In the genomic region with DNA sequence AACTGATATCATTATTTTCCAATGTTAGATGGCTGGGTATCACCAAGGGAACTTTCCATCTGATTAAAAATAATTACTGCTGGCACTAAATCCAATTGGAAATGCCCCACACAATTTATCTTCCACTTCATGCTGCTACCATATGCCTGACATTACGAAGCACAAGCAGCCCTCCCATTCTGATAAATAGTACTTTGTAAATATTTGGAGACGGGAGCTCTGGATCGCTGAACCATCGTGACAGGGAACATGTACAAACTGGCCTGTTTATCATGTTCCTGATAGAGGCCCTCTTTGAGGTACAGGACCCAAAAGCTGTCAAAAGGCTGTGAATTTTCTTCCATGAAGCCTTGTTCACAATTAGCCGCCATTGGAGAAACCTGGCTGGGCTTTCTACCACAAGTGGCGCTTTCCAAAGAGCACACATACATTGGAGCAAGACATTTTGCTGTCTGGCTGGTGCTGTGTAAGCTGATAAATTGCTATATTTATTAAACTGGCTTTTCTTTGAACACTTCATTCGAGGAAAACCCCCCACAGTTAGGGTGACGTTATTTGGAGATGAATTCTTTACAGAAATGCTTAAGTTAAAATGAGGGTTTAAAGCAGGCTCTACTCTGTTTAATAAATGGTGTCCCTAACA, we compare ENCODE assay signal across 18 mouse cellular contexts.
DNase-seq lines count a peak whose midpoint lies in the region; ATAC-seq and TF ChIP-seq lines count a peak whose summit lies in the region.
"Had no signal": no experiment of that assay in that cellular context is flagged by ENCODE, and none has a peak within 500 bp of the region (broad histone marks: within the 10 kb centered on the region; RNA-seq: fewer than 3 reads in every experiment).

No protein-coding gene starts in this region.

- H3K4me2 ChIP-seq in forebrain, embryonic 15.5 days (replicated peaks): no peak overlapping the region
- H3K4me2 ChIP-seq in forebrain, embryonic 11.5 days (ENCODE audit: low read depth, low read length, severe bottlenecking): no peak overlapping the region
- H3K4me2 ChIP-seq in intestine, embryonic 16.5 days (ENCODE audit: low read depth, low read length): no peak overlapping the region
- H3K4me2 ChIP-seq in intestine, embryonic 15.5 days (replicated peaks): no peak overlapping the region
- H3K4me2 ChIP-seq in midbrain, postnatal 0 days (ENCODE audit: low read depth, low read length, poor library complexity, severe bottlenecking): no peak overlapping the region
- H3K4me2 ChIP-seq: heart, embryonic 12.5 days; liver, embryonic 13.5 days; neural tube, embryonic 13.5 days had no signal

- no peaks in the 10 kb centered on the region for H3K4me1 ChIP-seq in forebrain, embryonic 15.5 days
- H3K4me1 ChIP-seq in forebrain, embryonic 11.5 days (replicated peaks; ENCODE audit: control insufficient read depth, insufficient read depth, low read length): no peaks in the 10 kb centered on the region
- H3K4me1 ChIP-seq in intestine, embryonic 16.5 days (ENCODE audit: control insufficient read depth, insufficient read depth, low read length): no peaks in the 10 kb centered on the region
- no peaks in the 10 kb centered on the region for H3K4me1 ChIP-seq in intestine, embryonic 15.5 days (replicated peaks)
- H3K4me1 ChIP-seq in midbrain, postnatal 0 days (ENCODE audit: insufficient read depth, low read length): no peaks in the 10 kb centered on the region
- H3K4me1 ChIP-seq in midbrain, embryonic 10.5 days: no peaks in the 10 kb centered on the region
- H3K4me1 ChIP-seq: heart, embryonic 12.5 days; liver, embryonic 13.5 days; neural tube, embryonic 13.5 days had no signal

- ATAC-seq in forebrain, embryonic 15.5 days (replicated peaks): peak; percentile 43
- ATAC-seq in forebrain, embryonic 11.5 days (replicated peaks; ENCODE audit: low FRiP score): no peak
- peak; percentile 68; the same call in 1 of the 2 replicates for ATAC-seq in intestine, embryonic 16.5 days
- ATAC-seq in intestine, embryonic 15.5 days: no peak
- no peak for ATAC-seq in midbrain, postnatal 0 days (ENCODE audit: low FRiP score)
- ATAC-seq: intestine, postnatal 0 days had no signal

- no peak overlapping the region for H3K27ac ChIP-seq in forebrain, embryonic 15.5 days (replicated peaks)
- no peak overlapping the region for H3K27ac ChIP-seq in forebrain, embryonic 11.5 days (ENCODE audit: low read depth, low read length)
- H3K27ac ChIP-seq in intestine, embryonic 16.5 days (ENCODE audit: low read length): no peak overlapping the region; the same call in 1 of the 2 replicates
- no peak overlapping the region for H3K27ac ChIP-seq in intestine, embryonic 15.5 days
- H3K27ac ChIP-seq in midbrain, postnatal 0 days (ENCODE audit: low read depth, low read length): no peak overlapping the region
- H3K27ac ChIP-seq in midbrain, embryonic 10.5 days (replicated peaks): no peak overlapping the region
- H3K27ac ChIP-seq: liver, embryonic 13.5 days; neural tube, embryonic 13.5 days had no signal

- H3K9me3 ChIP-seq in forebrain, embryonic 15.5 days: no peaks in the 10 kb centered on the region
- H3K9me3 ChIP-seq in forebrain, embryonic 11.5 days (ENCODE audit: control insufficient read depth, low read length): no peaks in the 10 kb centered on the region
- no peaks in the 10 kb centered on the region for H3K9me3 ChIP-seq in intestine, embryonic 16.5 days (ENCODE audit: control insufficient read depth, low read length)
- H3K9me3 ChIP-seq in intestine, embryonic 15.5 days: no peaks in the 10 kb centered on the region
- no peaks in the 10 kb centered on the region for H3K9me3 ChIP-seq in midbrain, postnatal 0 days (ENCODE audit: low read length)
- 0 out of 2 replicates have a peak, but pooled peaks cover 4% of the 10 kb centered on the region for H3K9me3 ChIP-seq in midbrain, embryonic 10.5 days (replicated peaks)
- H3K9me3 ChIP-seq: liver, embryonic 13.5 days had no signal

- no peak for TF ChIP-seq CTCF in midbrain, postnatal 0 days (IDR thresholded peaks at IDR 0.05)

- no peak overlapping the region for H3K9ac ChIP-seq in forebrain, embryonic 15.5 days (replicated peaks)
- H3K9ac ChIP-seq in forebrain, embryonic 11.5 days (ENCODE audit: low read length): no peak overlapping the region
- no peak overlapping the region for H3K9ac ChIP-seq in intestine, embryonic 16.5 days (ENCODE audit: low read depth, low read length)
- H3K9ac ChIP-seq in intestine, embryonic 15.5 days: no peak overlapping the region
- H3K9ac ChIP-seq in midbrain, postnatal 0 days (replicated peaks; ENCODE audit: low read length, poor library complexity, severe bottlenecking): no peak overlapping the region
- H3K9ac ChIP-seq: heart, embryonic 12.5 days; liver, embryonic 13.5 days; neural tube, embryonic 13.5 days had no signal

- no peaks in the 10 kb centered on the region for H3K27me3 ChIP-seq in forebrain, embryonic 15.5 days
- no peaks in the 10 kb centered on the region for H3K27me3 ChIP-seq in forebrain, embryonic 11.5 days (ENCODE audit: control insufficient read depth, insufficient read depth, low read length)
- H3K27me3 ChIP-seq in intestine, embryonic 16.5 days (replicated peaks; ENCODE audit: control insufficient read depth, insufficient read depth, low read length): no peaks in the 10 kb centered on the region
- H3K27me3 ChIP-seq in intestine, embryonic 15.5 days (replicated peaks): no peaks in the 10 kb centered on the region
- H3K27me3 ChIP-seq in midbrain, postnatal 0 days (ENCODE audit: insufficient read depth, low read length): no peaks in the 10 kb centered on the region
- H3K27me3 ChIP-seq in midbrain, embryonic 10.5 days (ENCODE audit: low read depth, poor library complexity, severe bottlenecking): no peaks in the 10 kb centered on the region
- H3K27me3 ChIP-seq: CH12.LX; heart, embryonic 12.5 days; liver, embryonic 13.5 days; neural tube, embryonic 13.5 days had no signal

- H3K36me3 ChIP-seq in forebrain, embryonic 15.5 days: no peaks in the 10 kb centered on the region
- H3K36me3 ChIP-seq in forebrain, embryonic 11.5 days (ENCODE audit: control insufficient read depth, insufficient read depth, low read length): no peaks in the 10 kb centered on the region
- no peaks in the 10 kb centered on the region for H3K36me3 ChIP-seq in intestine, embryonic 16.5 days (ENCODE audit: control insufficient read depth, insufficient read depth, low read length)
- H3K36me3 ChIP-seq in intestine, embryonic 15.5 days: no peaks in the 10 kb centered on the region
- H3K36me3 ChIP-seq in midbrain, postnatal 0 days (ENCODE audit: insufficient read depth, low read length): no peaks in the 10 kb centered on the region
- H3K36me3 ChIP-seq in midbrain, embryonic 10.5 days: no peaks in the 10 kb centered on the region
- H3K36me3 ChIP-seq: heart, embryonic 12.5 days; liver, embryonic 13.5 days; neural tube, embryonic 13.5 days had no signal

- H3K4me3 ChIP-seq in forebrain, embryonic 15.5 days: no peak overlapping the region
- H3K4me3 ChIP-seq in forebrain, embryonic 11.5 days (ENCODE audit: low read depth, low read length): no peak overlapping the region
- no peak overlapping the region for H3K4me3 ChIP-seq in intestine, embryonic 16.5 days (ENCODE audit: low read length)
- no peak overlapping the region for H3K4me3 ChIP-seq in intestine, embryonic 15.5 days (replicated peaks)
- no peak overlapping the region for H3K4me3 ChIP-seq in midbrain, postnatal 0 days (ENCODE audit: low read depth, low read length)
- H3K4me3 ChIP-seq in midbrain, embryonic 10.5 days: no peak overlapping the region
- H3K4me3 ChIP-seq: erythroblast, embryonic 14.5 days; heart, embryonic 12.5 days; liver, embryonic 13.5 days; neural tube, embryonic 13.5 days had no signal

- WGBS in forebrain, embryonic 15.5 days: 69% methylated on average over 8 of the region's 8 CpGs
- 91% methylated on average over 8 of the region's 8 CpGs for WGBS in forebrain, embryonic 11.5 days
- WGBS in intestine, embryonic 16.5 days: 36% methylated on average over 8 of the region's 8 CpGs
- 33% methylated on average over 8 of the region's 8 CpGs for WGBS in intestine, embryonic 15.5 days
- 77% methylated on average over 8 of the region's 8 CpGs for WGBS in midbrain, postnatal 0 days
- 90% methylated on average over 8 of the region's 8 CpGs for WGBS in midbrain, embryonic 10.5 days

- no peak for DNase-seq in forebrain, embryonic 11.5 days (ENCODE audit: low spot score)
- DNase-seq in midbrain, postnatal 0 days (ENCODE audit: low spot score): peak; percentile 28
- no peak for DNase-seq in midbrain, embryonic 10.5 days (ENCODE audit: low spot score)
- DNase-seq in kidney, postnatal 10 days: no peak
- DNase-seq in gastrocnemius, postnatal 25 days: no peak
- DNase-seq: cerebellum, adult 11 months; left cerebral cortex, postnatal 4 days; liver, embryonic 13.5 days; right cerebral cortex, postnatal 14 days; thymus, adult 18-20 months had no signal

Comparison
In these comparisons a context has a peak if more than half of its experiments do, and no peak if none do; other contexts are left out.
1. ATAC-seq: peak in forebrain, embryonic 15.5 days (single experiment) and intestine, embryonic 16.5 days (single experiment); none in forebrain, embryonic 11.5 days (single experiment), intestine, embryonic 15.5 days (single experiment) and midbrain, postnatal 0 days (single experiment).